ENCODE assay signal across 10 mouse cellular contexts in the genomic region with DNA sequence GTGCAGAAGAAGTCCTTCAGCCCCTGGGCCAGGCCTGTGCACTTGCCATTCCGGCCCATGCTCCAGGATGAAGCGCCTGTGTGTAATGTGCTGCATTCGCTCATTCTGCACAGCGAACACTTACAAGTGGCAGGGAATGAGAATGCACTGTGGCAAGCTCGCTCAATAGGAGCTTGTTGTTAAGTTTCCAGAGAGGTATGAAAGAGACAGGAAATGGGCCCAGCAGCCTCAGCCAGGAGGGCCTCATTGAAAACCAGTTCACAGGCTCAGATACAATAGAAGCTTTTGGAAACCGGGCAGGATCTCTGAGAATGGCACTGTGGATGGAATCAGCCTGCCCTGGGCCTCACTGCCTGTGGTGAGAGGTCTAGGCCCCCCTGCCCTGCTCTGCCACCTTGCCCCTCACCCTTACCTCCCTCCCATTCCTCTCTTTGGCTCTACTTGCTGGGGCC.
DNase-seq lines count a peak whose midpoint lies in the region; ATAC-seq and TF ChIP-seq lines count a peak whose summit lies in the region.
"Had no signal": no experiment of that assay in that cellular context is flagged by ENCODE, and none has a peak within 500 bp of the region (broad histone marks: within the 10 kb centered on the region; RNA-seq: fewer than 3 reads in every experiment).

No protein-coding gene starts in this region.

- peak overlapping the region; percentile 35 for H3K4me3 ChIP-seq in E14TG2a.4 (replicated peaks; ENCODE audit: low read length)
- H3K4me3 ChIP-seq in hindbrain, embryonic 10.5 days: no peak overlapping the region
- no peak overlapping the region for H3K4me3 ChIP-seq in midbrain, embryonic 10.5 days
- H3K4me3 ChIP-seq in kidney, embryonic 14.5 days (ENCODE audit: low read length): no peak overlapping the region
- H3K4me3 ChIP-seq: embryonic facial prominence, embryonic 13.5 days had no signal

- H3K27ac ChIP-seq in hindbrain, embryonic 10.5 days: peak overlapping the region; percentile 70
- peak overlapping the region; percentile 64; the same call in 1 of the 2 replicates for H3K27ac ChIP-seq in midbrain, embryonic 10.5 days (replicated peaks)
- H3K27ac ChIP-seq in kidney, embryonic 14.5 days (ENCODE audit: low read depth, low read length): no peak overlapping the region
- H3K27ac ChIP-seq: embryonic facial prominence, embryonic 13.5 days had no signal

- no peaks in the 10 kb centered on the region for H3K9me3 ChIP-seq in E14TG2a.4 (ENCODE audit: low read length)
- H3K9me3 ChIP-seq in hindbrain, embryonic 10.5 days: no peaks in the 10 kb centered on the region
- no peaks in the 10 kb centered on the region for H3K9me3 ChIP-seq in midbrain, embryonic 10.5 days (replicated peaks)
- H3K9me3 ChIP-seq in kidney, embryonic 14.5 days (ENCODE audit: control insufficient read depth, low read length): no peaks in the 10 kb centered on the region
- H3K9me3 ChIP-seq: embryonic facial prominence, embryonic 13.5 days had no signal

- peak; percentile 71 for DNase-seq in brain, adult 2 months (ENCODE audit: low read depth, low spot score)
- peak; percentile 17 for DNase-seq in hindbrain, embryonic 10.5 days (ENCODE audit: low spot score)
- DNase-seq in midbrain, embryonic 10.5 days (ENCODE audit: low spot score): no peak
- no peak for DNase-seq in ovary, adult 18-20 months (ENCODE audit: low spot score)
- DNase-seq in adipocyte (ENCODE audit: low spot score): no peak
- no peak for DNase-seq in ovary, postnatal 10 days (ENCODE audit: low spot score)

- no peak overlapping the region for H3K4me2 ChIP-seq in kidney, embryonic 14.5 days (replicated peaks; ENCODE audit: low read depth, low read length)
- H3K4me2 ChIP-seq: embryonic facial prominence, embryonic 13.5 days had no signal

- no peaks in the 10 kb centered on the region for H3K27me3 ChIP-seq in E14TG2a.4 (ENCODE audit: insufficient read depth, low read length)
- H3K27me3 ChIP-seq in hindbrain, embryonic 10.5 days (ENCODE audit: insufficient read depth, poor library complexity, severe bottlenecking): no peaks in the 10 kb centered on the region
- H3K27me3 ChIP-seq in midbrain, embryonic 10.5 days (ENCODE audit: low read depth, poor library complexity, severe bottlenecking): no peaks in the 10 kb centered on the region
- no peaks in the 10 kb centered on the region for H3K27me3 ChIP-seq in kidney, embryonic 14.5 days (ENCODE audit: control insufficient read depth, insufficient read depth, low read length)
- H3K27me3 ChIP-seq: embryonic facial prominence, embryonic 13.5 days; Patski had no signal

- H3K9ac ChIP-seq in kidney, embryonic 14.5 days (ENCODE audit: low read depth, low read length): no peak overlapping the region
- H3K9ac ChIP-seq: embryonic facial prominence, embryonic 13.5 days had no signal

- no peak for ATAC-seq in kidney, embryonic 14.5 days (ENCODE audit: low FRiP score, low TSS enrichment)
- ATAC-seq: Patski had no signal

- H3K4me1 ChIP-seq in E14TG2a.4 (replicated peaks; ENCODE audit: low read depth, low read length): peaks cover 28% of the 10 kb centered on the region
- H3K4me1 ChIP-seq in hindbrain, embryonic 10.5 days (replicated peaks): peaks cover 19% of the 10 kb centered on the region
- peaks cover 19% of the 10 kb centered on the region for H3K4me1 ChIP-seq in midbrain, embryonic 10.5 days
- no peaks in the 10 kb centered on the region for H3K4me1 ChIP-seq in kidney, embryonic 14.5 days (ENCODE audit: control insufficient read depth, insufficient read depth, low read length)
- H3K4me1 ChIP-seq: embryonic facial prominence, embryonic 13.5 days had no signal

- H3K36me3 ChIP-seq in E14TG2a.4 (ENCODE audit: insufficient read depth, low read length): no peaks in the 10 kb centered on the region
- H3K36me3 ChIP-seq in hindbrain, embryonic 10.5 days: no peaks in the 10 kb centered on the region
- no peaks in the 10 kb centered on the region for H3K36me3 ChIP-seq in midbrain, embryonic 10.5 days
- H3K36me3 ChIP-seq in kidney, embryonic 14.5 days (ENCODE audit: control insufficient read depth, insufficient read depth, low read length): no peaks in the 10 kb centered on the region
- H3K36me3 ChIP-seq: embryonic facial prominence, embryonic 13.5 days had no signal

- no peak for TF ChIP-seq CTCF in E14TG2a.4 (conservative IDR thresholded peaks at IDR 0.05; ENCODE audit: low read length)

- 46% methylated on average over 6 of the region's 6 CpGs for WGBS in hindbrain, embryonic 10.5 days
- 63% methylated on average over 6 of the region's 6 CpGs for WGBS in midbrain, embryonic 10.5 days
- WGBS in kidney, embryonic 14.5 days: 69% methylated on average over 6 of the region's 6 CpGs

Comparison
In these comparisons a context has a peak if more than half of its experiments do, and no peak if none do; other contexts are left out.
1. DNase-seq: peak in brain, adult 2 months (single experiment) and hindbrain, embryonic 10.5 days (single experiment); none in midbrain, embryonic 10.5 days (single experiment), ovary, adult 18-20 months (single experiment), adipocyte (single experiment) and ovary, postnatal 10 days (single experiment).